Mouse (Mus musculus) lung, postnatal 36 days (tissue): ENCODE data around the gene Myom1.

Experiments used
- DNase-seq: peaks from one replicate; pipeline ENCODE4 v3.0.0; 2022; ENCODE audit warnings: mixed read lengths

Myom1 gene

DNA sequence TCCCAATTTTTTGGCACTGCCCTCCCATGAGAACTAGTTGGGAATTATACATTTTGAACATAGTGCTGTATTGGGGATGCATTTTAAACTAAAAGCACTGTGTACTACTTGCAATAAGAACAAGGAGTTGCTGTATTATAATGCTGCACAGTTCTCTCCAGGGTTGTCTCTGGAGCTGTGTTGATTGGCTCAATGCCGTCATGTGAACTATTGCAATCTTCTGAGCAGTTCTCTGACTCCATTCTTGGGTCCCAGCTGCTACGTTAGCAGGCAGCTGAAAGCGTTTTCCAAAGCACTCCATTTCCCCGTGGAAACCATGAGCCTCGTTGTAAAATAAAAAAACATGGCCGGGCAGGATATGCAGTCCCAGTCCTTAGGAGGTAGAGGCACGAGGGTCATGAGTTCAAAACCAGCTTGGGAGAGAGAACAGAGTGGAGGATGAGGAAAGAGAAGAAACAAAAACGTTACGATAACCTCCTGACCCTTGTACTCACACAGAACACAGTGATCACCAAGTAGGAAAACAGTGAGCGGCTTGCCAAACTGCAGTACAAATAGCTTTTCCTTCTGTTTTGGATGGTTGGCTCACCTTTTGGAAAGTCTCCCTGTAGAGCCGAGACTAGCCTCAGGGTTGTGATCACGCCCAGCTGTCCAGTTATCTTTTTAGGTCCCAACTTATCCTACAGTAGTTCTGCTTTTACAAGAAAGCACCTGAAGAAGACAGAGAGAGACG is 60.6 kb downstream of the Myom1 start:
- no peak for DNase-seq

- peak; percentile 44 for DNase-seq
Observed at GRCm38 (mm10) chr17:71064463-71065014, 62.1 kb downstream of the Myom1 start.

DNA sequence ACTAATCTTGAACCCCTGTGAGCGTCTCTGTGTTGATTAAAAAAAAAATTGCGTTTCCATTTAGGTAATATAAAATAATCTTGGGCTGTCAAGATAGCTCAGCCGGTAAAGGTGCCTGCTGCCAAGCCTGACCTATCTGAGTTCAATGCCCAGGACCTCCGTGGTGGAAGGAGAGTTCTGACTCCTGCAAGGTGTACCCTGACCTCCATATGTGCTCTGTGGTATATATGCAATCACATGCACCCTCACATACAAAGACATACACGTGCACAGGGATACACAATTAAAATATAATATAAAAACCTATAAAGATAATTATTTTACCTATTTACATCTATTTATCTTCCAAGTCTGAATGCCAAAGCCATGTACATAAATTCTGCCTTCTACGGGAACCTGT is 62.7 kb downstream of the Myom1 start:
- DNase-seq = no peak

DNA sequence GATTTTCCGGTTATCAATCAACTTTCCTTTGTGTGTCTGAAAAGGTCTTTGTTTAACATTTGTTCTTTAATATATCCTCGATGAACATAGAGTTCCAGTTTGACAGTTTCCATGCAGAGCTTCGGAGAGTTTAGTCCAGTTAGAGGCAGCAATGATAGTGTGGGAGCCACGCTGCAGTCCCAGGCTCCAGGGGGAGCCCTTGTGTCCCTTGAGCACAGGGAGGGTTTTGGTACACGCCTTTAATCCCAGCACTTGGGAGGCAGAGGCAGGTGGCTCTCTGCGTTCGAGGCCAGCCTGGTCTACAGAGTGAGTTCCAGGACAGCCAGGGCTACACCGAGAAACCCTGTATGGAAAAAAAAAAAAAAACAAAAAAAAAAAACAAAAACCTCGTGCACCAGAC is 66.7 kb downstream of the Myom1 start:
- no peak for DNase-seq

DNA sequence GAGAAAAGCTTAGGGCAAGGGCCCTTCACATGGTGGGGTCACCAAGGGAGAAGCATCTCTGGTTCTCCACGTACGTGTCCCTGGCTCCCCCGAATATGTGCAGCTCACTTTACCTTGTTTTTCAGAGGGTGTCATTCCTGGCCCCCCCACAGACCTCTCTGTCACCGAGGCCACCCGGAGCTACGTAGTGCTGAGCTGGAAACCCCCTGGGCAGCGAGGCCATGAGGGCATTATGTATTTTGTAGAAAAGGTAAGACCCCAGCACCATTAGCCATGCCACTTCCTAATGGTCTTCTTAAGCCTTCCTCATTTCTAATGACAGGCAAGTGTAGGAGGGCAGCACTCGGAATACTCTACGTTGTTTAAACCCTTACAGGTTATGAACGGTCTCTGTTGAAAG is 69.5 kb downstream of the Myom1 start:
- DNase-seq = no peak

DNA sequence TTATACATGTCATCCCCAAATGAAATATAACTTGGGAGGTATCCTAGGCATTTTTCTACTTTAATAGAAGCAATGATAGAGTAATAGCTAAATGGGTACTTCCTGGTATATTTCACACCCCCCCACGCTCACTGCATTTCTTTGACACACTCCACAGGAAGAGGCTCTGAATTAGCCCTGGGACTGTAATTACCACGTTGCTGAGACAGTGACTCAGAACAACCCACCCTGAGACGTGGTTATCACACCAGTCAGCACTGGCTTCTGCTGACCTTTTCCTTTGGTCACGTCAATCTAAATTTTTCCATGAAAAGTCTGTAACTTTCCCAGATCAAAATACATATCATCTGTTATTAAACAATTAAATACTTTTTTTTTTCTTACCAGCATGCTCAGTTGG is 72.0 kb downstream of the Myom1 start:
- DNase-seq = no peak

DNA sequence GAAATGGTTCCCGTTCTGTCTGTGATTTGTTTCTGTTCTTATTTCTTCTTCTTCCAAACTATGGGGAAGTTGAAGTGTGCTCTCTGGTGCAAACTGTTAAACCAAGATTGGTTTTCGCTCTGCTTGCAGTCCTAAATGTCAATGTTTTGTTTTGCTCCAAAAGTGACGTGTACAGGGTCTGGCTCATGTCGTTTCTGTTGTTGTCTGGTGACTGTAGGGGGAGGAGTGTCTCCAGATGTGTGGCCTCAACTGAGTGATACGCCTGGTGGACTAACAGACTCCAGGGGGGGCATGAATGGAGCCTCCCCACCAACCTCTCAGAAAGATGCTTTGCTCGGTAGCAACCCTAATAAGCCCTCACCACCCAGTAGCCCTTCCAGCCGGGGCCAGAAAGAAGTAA is 79.6 kb downstream of the Myom1 start:
- DNase-seq = no peak

GRCm38 (mm10) chr17:71086969-71087368 is 84.5 kb downstream of the Myom1 start:
- peak; percentile 48 for DNase-seq

- DNase-seq = peak; percentile 87
Observed at GRCm38 (mm10) chr17:71087396-71088153, 85.1 kb downstream of the Myom1 start.

- no peak for DNase-seq
Observed at GRCm38 (mm10) chr17:71088154-71088521, 85.7 kb downstream of the Myom1 start.

- DNase-seq = peak; percentile 89
Observed at GRCm38 (mm10) chr17:71088991-71089434, 86.6 kb downstream of the Myom1 start.

GRCm38 (mm10) chr17:71089781-71090480 is 87.5 kb downstream of the Myom1 start:
- peak; percentile 80 for DNase-seq

- DNase-seq = no peak
Observed at GRCm38 (mm10) chr17:71091024-71091423, 88.6 kb downstream of the Myom1 start.

- peak; percentile 33 for DNase-seq
Observed at GRCm38 (mm10) chr17:71092341-71092740, 89.9 kb downstream of the Myom1 start.

- peak; percentile 70 for DNase-seq
Observed at GRCm38 (mm10) chr17:71093793-71094192, 91.4 kb downstream of the Myom1 start.

DNA sequence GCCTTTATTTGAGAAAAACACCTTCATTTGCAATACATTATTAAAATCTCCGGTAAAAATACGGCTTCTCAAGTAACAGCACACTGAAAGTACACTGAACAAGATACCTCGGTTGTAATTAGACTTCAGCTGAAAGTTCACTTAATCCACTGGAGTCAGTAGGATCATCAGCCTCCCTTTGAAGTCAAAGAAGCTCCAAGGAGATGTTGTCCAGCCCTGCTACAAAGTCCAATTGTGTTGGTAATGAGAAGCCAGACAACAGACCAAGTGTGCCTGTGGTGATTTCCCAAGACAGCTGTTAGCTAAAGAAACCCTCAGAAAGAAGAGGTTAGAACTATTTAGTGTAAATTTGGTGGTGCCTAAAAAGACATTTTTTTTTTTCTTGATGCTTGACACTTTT is 92.0 kb downstream of the Myom1 start:
- no peak for DNase-seq

DNA sequence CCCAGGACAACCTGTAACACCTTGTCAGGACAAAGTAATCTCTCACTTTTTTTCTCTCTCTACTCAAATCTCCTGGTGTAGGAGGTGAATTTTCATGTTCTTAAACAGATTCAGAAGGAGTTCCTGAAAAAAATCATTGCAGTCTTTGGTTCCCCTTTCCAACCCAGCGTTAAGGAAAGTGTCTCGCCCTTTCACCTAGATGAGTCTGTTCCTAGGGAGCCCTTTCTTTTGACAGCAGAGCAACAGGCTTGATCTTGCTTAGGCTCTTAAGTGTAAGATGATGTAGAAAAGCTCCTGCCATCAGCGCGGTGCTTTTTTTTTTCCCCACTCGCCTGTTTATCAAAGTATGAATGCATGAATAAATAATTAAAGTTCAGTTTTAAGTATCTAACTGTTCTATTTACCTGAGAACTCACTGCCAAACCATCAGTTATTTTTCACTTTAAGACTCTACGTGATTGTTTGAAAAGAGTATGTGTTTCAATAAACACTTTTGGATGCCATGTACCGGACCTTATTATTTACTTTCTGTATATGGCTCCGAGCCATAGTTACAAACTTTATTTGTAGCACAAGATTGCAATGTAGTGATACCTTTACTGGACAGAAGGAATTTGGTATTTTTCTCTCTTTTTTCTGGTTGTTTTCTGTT is 94.2 kb downstream of the Myom1 start:
- DNase-seq = no peak

DNA sequence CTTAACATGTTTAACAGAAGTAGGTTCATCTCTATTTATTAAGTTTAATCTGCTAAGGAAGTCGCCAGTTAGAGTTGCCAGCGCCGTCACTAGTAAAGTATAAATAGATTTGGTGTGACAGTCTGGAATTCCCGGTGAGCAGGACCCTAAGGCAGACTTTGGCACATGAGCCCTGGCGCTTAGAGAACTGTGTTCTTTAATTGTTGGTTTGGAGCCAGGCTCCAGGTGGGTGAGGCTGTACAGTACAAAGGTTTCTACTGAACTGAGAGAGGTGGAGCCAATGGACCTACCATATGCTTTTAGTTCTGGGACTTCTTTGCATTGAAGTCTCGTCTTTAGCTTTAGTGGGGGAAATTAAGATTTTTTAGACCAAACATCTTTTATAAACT is 94.8 kb downstream of the Myom1 start:
- DNase-seq = peak; percentile 73

DNA sequence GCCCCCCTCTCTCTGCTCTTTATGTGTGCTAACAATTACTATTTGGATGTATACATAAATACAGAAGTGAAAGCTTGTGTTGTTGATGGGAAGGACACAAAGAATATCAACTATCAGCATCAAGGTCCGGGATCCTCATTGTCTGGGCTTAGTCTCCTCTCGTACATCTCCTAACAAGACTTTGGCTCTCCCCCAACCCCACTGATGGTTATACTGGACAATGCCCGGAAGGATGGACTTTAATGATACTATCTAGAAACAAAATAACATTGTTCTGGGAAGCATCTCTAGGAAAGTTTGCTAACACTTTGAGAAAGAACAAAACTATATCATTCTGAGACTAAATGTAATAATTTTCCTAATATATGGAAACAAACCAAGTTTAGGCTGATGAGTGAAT is 96.2 kb downstream of the Myom1 start:
- DNase-seq = peak; percentile 84

DNA sequence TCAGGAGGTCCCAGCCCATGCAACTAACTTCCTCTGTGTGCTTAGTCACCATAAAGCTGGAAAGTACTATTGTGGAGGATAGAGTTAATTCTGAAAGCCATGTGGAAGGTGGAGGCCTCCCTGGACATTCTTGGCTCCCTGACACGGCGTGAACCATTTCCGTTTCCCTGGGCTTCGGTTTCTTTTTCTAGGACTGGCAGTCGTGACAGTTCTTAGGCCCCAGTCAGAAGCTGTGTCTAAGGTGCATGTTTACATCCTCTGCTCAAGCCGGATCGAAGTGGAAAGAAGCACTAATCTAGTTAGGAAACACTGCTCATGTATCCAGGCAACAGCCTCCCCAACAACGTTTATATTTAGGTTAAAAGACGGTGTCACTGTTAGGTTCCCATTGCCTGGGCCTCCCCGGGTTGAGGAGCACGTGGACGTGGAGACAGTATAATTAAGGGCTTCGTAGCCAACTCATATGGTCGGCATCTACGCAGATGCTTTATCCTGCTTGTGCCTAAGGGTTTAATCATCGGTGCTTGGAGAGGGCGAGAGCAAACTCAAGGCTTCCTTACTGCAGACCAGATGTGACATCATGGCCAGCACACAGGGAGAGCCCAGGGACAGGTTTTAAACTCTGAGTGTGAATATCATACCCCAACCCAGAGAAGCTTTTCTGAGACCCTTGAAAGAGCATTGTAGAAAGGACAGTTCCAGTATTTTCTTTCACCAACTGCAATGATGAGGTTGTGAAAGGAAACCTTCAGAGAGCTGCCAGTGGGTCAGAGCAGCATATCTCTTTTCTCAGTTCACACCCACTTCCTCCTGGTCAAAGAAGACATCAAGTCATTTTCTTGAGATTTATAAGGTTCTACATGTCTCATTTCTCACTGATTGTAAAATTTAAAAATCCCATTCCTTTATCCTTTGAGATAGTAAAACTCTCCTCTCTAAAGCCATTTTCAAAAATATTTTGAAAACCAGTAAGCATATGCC is 100.4 kb downstream of the Myom1 start:
- peak; percentile 77 for DNase-seq

DNA sequence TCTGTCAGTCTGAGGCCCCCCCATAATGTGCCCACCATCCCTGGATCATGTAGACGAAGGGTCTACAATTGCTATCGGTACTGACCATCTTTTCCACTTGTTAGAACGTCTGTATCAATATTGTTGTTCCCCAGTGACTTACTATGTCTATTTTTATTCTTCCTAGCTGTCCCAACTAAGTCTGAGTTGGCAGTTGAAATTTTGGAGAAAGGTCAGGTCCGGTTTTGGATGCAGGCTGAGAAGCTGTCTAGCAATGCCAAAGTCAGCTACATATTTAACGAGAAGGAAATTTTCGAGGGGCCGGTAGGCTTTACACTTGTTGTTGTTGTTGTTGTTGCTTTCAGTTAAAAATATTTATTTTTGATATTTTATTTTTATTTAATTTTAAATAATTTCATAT is 102.9 kb downstream of the Myom1 start:
- DNase-seq = no peak

DNA sequence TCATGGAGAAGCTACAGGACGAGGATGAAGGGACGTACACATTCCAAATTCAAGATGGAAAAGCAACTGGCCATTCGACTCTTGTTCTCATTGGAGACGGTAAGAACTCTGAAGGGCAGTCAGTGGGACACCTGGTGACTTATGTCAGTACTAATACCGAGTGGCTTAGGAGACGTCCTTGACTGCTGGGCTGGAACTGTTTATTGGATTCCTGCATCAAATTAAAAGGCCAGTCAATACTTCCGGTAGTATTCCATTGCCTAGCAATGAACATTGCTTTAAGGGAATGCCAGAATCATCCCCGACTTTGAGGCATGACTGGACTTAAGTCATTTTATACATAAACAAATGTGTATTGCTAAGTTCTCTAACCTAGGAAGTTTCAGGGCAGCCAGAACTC is 103.8 kb downstream of the Myom1 start:
- no peak for DNase-seq
